Comparison of ENCODE assay signal across 15 mouse cellular contexts in genomic region chr6:127177441-127177840, GRCm38 (mm10). TPM values are rescaled to one million over a fixed set of nuclear protein-coding genes. Genes with fewer than 3 reads are reported as not detected.
DNase-seq lines count a peak whose midpoint lies in the region; ATAC-seq and TF ChIP-seq lines count a peak whose summit lies in the region.
"Had no signal": no experiment of that assay in that cellular context is flagged by ENCODE, and none has a peak within 500 bp of the region (broad histone marks: within the 10 kb centered on the region; RNA-seq: fewer than 3 reads in every experiment).

No protein-coding gene starts in this region.

- no peak for TF ChIP-seq EP300 in CH12.LX (IDR thresholded peaks at IDR 0.05; ENCODE audit: low read length)

- TF ChIP-seq RAD21 in CH12.LX (IDR thresholded peaks at IDR 0.05; ENCODE audit: low read depth, low read length): no peak

- H3K36me3 ChIP-seq in heart, embryonic 13.5 days: no peaks in the 10 kb centered on the region
- no peaks in the 10 kb centered on the region for H3K36me3 ChIP-seq in heart, embryonic 12.5 days
- H3K36me3 ChIP-seq in CH12.LX (replicated peaks in 1 of 2; ENCODE audit: control insufficient read depth in 1 of 2, insufficient read depth in 1 of 2, low read length in 1 of 2): no peaks in the 10 kb centered on the region
- H3K36me3 ChIP-seq in embryonic facial prominence, embryonic 14.5 days (ENCODE audit: control insufficient read depth, insufficient read depth, low read length): no peaks in the 10 kb centered on the region
- H3K36me3 ChIP-seq: heart, embryonic 15.5 days; hindbrain, embryonic 15.5 days had no signal

- dilution Hi-C loops in CH12.LX (cut with MboI; ENCODE audit: extremely low pct_ligation_motif_present, extremely low pct_unique_long_range_greater_than_20kb, low sequenced_read_pairs): no loop called here

- H3K27ac ChIP-seq in heart, embryonic 13.5 days (replicated peaks): peak overlapping the region; percentile 45; the same call in 1 of the 2 replicates
- H3K27ac ChIP-seq in heart, embryonic 12.5 days (ENCODE audit: poor library complexity, severe bottlenecking): no peak overlapping the region
- no peak overlapping the region for H3K27ac ChIP-seq in CH12.LX (ENCODE audit: insufficient read depth, low read depth)
- no peak overlapping the region for H3K27ac ChIP-seq in embryonic facial prominence, embryonic 14.5 days (replicated peaks; ENCODE audit: low read depth, low read length)
- H3K27ac ChIP-seq: heart, embryonic 15.5 days; hindbrain, embryonic 15.5 days had no signal

- 43% methylated on average over 4 of the region's 4 CpGs for WGBS in heart, embryonic 13.5 days
- WGBS in heart, embryonic 12.5 days: 37% methylated on average over 4 of the region's 4 CpGs
- WGBS in embryonic facial prominence, embryonic 14.5 days: 42% methylated on average over 4 of the region's 4 CpGs

- no peaks in the 10 kb centered on the region for H3K79me2 ChIP-seq in CH12.LX (replicated peaks; ENCODE audit: control insufficient read depth, extremely low read depth, insufficient read depth, poor library complexity, severe bottlenecking)

- intact Hi-C loops in left cerebral cortex, postnatal 4 days (cut with DNase I): no loop called here
- intact Hi-C loops in left cerebral cortex, postnatal 36 days (cut with DNase I): no loop called here

- H3K9me3 ChIP-seq in heart, embryonic 13.5 days: no peaks in the 10 kb centered on the region
- H3K9me3 ChIP-seq in heart, embryonic 12.5 days (replicated peaks): no peaks in the 10 kb centered on the region
- H3K9me3 ChIP-seq in CH12.LX (replicated peaks; ENCODE audit: low read length): no peaks in the 10 kb centered on the region
- no peaks in the 10 kb centered on the region for H3K9me3 ChIP-seq in embryonic facial prominence, embryonic 14.5 days (ENCODE audit: control insufficient read depth, low read length)
- H3K9me3 ChIP-seq: heart, embryonic 15.5 days; hindbrain, embryonic 15.5 days had no signal

- DNase-seq in left cerebral cortex, postnatal 4 days: peak; percentile 26
- no peak for DNase-seq in left cerebral cortex, postnatal 36 days (ENCODE audit: low spot score in 2 of 2)
- DNase-seq in CH12.LX (ENCODE audit: extremely low read depth): no peak
- DNase-seq in embryonic facial prominence, embryonic 14.5 days (ENCODE audit: low spot score): peak; percentile 39
- DNase-seq in layer of hippocampus, postnatal 10 days (ENCODE audit: low spot score in 2 of 2): no peak
- DNase-seq in frontal cortex, postnatal 10 days (ENCODE audit: low spot score in 2 of 2): no peak
- DNase-seq: adrenal gland, postnatal 14 days; cerebellum, postnatal 14 days; gastrocnemius, postnatal 36 days; right cerebral cortex, postnatal 14 days had no signal

- no peak overlapping the region for H3K4me2 ChIP-seq in heart, embryonic 13.5 days
- no peak overlapping the region for H3K4me2 ChIP-seq in heart, embryonic 12.5 days
- H3K4me2 ChIP-seq in CH12.LX (ENCODE audit: insufficient read depth, low read depth, poor library complexity, severe bottlenecking): no peak overlapping the region
- no peak overlapping the region for H3K4me2 ChIP-seq in embryonic facial prominence, embryonic 14.5 days (ENCODE audit: low read depth, low read length)
- H3K4me2 ChIP-seq: heart, embryonic 15.5 days; hindbrain, embryonic 15.5 days; liver, embryonic 11.5 days had no signal

- no peak for TF ChIP-seq CTCF in CH12.LX (conservative IDR thresholded peaks at IDR 0.05 in 1 of 2, IDR thresholded peaks at IDR 0.05 in 1 of 2; ENCODE audit: low read depth in 2 of 2, low read length in 2 of 2)

- H3K4me3 ChIP-seq in heart, embryonic 13.5 days: no peak overlapping the region
- no peak overlapping the region for H3K4me3 ChIP-seq in heart, embryonic 12.5 days
- H3K4me3 ChIP-seq in CH12.LX (replicated peaks in 1 of 3; ENCODE audit: low read depth in 2 of 3, low read length in 2 of 3, poor library complexity in 1 of 3): no peak overlapping the region
- no peak overlapping the region for H3K4me3 ChIP-seq in embryonic facial prominence, embryonic 14.5 days (ENCODE audit: low read depth, low read length)
- H3K4me3 ChIP-seq: heart, embryonic 15.5 days; hindbrain, embryonic 15.5 days had no signal

- peaks cover 45% of the 10 kb centered on the region for H3K4me1 ChIP-seq in heart, embryonic 13.5 days
- H3K4me1 ChIP-seq in heart, embryonic 12.5 days (replicated peaks): peaks cover 23% of the 10 kb centered on the region; the same call in 1 of the 2 replicates
- peaks cover 0 to 19% of the 10 kb centered on the region in 2 experiments; a peak in 2 of 4 replicates for H3K4me1 ChIP-seq in CH12.LX (ENCODE audit: control insufficient read depth in 1 of 2, insufficient read depth in 2 of 2)
- H3K4me1 ChIP-seq in embryonic facial prominence, embryonic 14.5 days (ENCODE audit: control insufficient read depth, insufficient read depth, low read length): peaks cover 18% of the 10 kb centered on the region

- in situ Hi-C loops in CH12.LX (cut with MboI; ENCODE audit: low pct_ligation_motif_present, low pct_unique_long_range_greater_than_20kb, low sequenced_read_pairs): no loop called here

- H3K27me3 ChIP-seq in heart, embryonic 13.5 days (replicated peaks): no peaks in the 10 kb centered on the region; the same call in 1 of the 2 replicates
- no peaks in the 10 kb centered on the region for H3K27me3 ChIP-seq in heart, embryonic 12.5 days (replicated peaks)
- no peaks in the 10 kb centered on the region for H3K27me3 ChIP-seq in CH12.LX (replicated peaks)
- H3K27me3 ChIP-seq in embryonic facial prominence, embryonic 14.5 days (replicated peaks; ENCODE audit: control insufficient read depth, insufficient read depth, low read length): no peaks in the 10 kb centered on the region
- H3K27me3 ChIP-seq: hindbrain, embryonic 15.5 days had no signal

- H3K9ac ChIP-seq in heart, embryonic 13.5 days: no peak overlapping the region
- no peak overlapping the region for H3K9ac ChIP-seq in heart, embryonic 12.5 days
- no peak overlapping the region for H3K9ac ChIP-seq in CH12.LX (ENCODE audit: insufficient read depth, low read depth)
- no peak overlapping the region for H3K9ac ChIP-seq in embryonic facial prominence, embryonic 14.5 days (ENCODE audit: low read depth, low read length)
- H3K9ac ChIP-seq: heart, embryonic 15.5 days; hindbrain, embryonic 15.5 days had no signal

- ATAC-seq in heart, embryonic 13.5 days (ENCODE audit: extremely low read depth, insufficient number of reproducible peaks, low FRiP score, low TSS enrichment): no peak
- ATAC-seq in heart, embryonic 12.5 days (ENCODE audit: insufficient number of reproducible peaks, low FRiP score): no peak
- ATAC-seq in embryonic facial prominence, embryonic 14.5 days (ENCODE audit: low read depth): no peak; the same call in 1 of the 2 replicates

- TF ChIP-seq POLR2A in CH12.LX (IDR thresholded peaks at IDR 0.05; ENCODE audit: low read depth, low read length): no peak

TF ChIP-seq in CH12.LX, 34 proteins besides CTCF, POLR2A, EP300 and RAD21:
- TF ChIP-seq JUND (conservative IDR thresholded peaks at IDR 0.05; ENCODE audit: low read depth, low read length): no peak
- no peak for TF ChIP-seq NRF1 (IDR thresholded peaks at IDR 0.05; ENCODE audit: low read depth, low read length)
- TF ChIP-seq ETS1 (conservative IDR thresholded peaks at IDR 0.05; ENCODE audit: low read depth, low read length): peak; percentile 17; the same call in 1 of the 2 replicates
- TF ChIP-seq POLR2AphosphoS2 (IDR thresholded peaks at IDR 0.05; ENCODE audit: low read depth, low read length): no peak
- no peak for TF ChIP-seq USF2 (conservative IDR thresholded peaks at IDR 0.05; ENCODE audit: low read depth, low read length)

RNA-seq across cellular contexts. Expression of gene Ccnd2, which starts 25.4 kb away (rescaled TPM):
- polyA plus RNA-seq in heart, embryonic 13.5 days (2015; fragmentation: Nextera tagmentation; extraction: Ambion mirVana): 583 and 638 TPM in 2 replicates
- 650 and 669 TPM in 2 replicates for polyA plus RNA-seq in heart, embryonic 12.5 days (2016; fragmentation: Nextera tagmentation; extraction: Ambion mirVana)
- total RNA-seq in left cerebral cortex, postnatal 4 days (2021): 100 to 1,000 TPM; 139 to 147 TPM
- total RNA-seq in left cerebral cortex, postnatal 36 days (2021): 10 to 100 TPM; 86.5 to 89.5 TPM
- 99.4 and 146 TPM in 2 replicates for total RNA-seq in CH12.LX (2012; rRNA removed)
- 33.5 and 42.4 TPM in 2 replicates for total RNA-seq in CH12.LX (2014; rRNA removed)
- 255 and 299 TPM in 2 replicates for polyA plus RNA-seq in CH12.LX (2012; ENCODE audit: insufficient read length, low read depth)
- polyA plus RNA-seq in embryonic facial prominence, embryonic 14.5 days (2014; fragmentation: Nextera tagmentation; extraction: Ambion mirVana): 757 and 796 TPM in 2 replicates
- total RNA-seq in layer of hippocampus, postnatal 10 days (2021): 100 to 1,000 TPM; 190 to 200 TPM

Comparison
In these comparisons a context has a peak if more than half of its experiments do, and no peak if none do; other contexts are left out.
1. DNase-seq: peak in left cerebral cortex, postnatal 4 days (single experiment) and embryonic facial prominence, embryonic 14.5 days (single experiment); none in left cerebral cortex, postnatal 36 days (0 of 2), CH12.LX (single experiment), layer of hippocampus, postnatal 10 days (0 of 2) and frontal cortex, postnatal 10 days (0 of 2).